Mouse (Mus musculus): ENCODE measurements around the gene Pde8b. TPM values are rescaled to one million over a fixed set of nuclear protein-coding genes. Genes with fewer than 3 reads are reported as not detected.

The Pde8b gene
- polyA plus RNA-seq, 1 experiment = 0.88 TPM

DNA sequence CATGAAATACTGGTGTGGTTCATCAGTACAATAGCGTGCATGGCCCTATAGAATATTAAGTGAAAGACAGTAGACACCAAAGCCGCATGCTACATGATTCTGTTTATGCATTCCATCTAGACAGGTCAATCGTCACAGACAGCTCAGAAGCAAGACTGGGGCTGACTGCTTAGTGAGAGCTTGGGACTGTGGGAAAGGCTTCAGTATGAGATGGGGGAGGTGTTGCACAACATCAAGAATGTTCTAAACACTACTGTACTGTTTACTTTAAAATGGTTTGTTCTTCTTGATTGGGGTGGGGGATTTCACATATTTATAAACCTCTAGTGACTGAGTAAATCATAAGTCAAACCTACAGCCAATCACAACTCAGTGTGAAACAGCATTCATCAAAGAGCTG, 153.5 kb downstream of the Pde8b start:
- 94% methylated on average over 3 of the region's 3 CpGs for WGBS
- H3K4me3 ChIP-seq (ENCODE audit: control insufficient read depth, insufficient read depth, low read length) = no peak overlapping the region

DNA sequence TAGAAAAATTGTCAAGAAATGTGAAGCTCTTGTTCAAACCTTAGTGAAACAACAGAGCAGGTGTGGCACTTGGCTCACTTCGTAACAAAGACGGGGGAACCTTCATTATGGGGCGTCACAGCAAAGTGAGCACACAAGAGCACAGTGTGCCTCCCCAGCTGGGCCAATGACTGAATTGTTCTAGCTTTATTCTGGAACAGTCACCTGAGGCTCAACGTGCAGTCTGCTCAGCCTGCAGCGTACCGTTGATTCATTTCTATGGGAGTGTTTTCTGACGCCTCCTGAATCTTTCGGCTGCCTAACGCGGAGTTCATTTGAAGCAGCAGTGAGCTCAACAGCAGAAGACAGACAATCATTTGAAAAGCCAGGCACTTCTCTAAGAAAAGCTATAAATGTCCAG, 154.3 kb downstream of the Pde8b start:
- Histone ChIP-seq H3K4me3 (ENCODE audit: control insufficient read depth, insufficient read depth, low read length) (no peak overlapping the region), H3K36me3 (ENCODE audit: control insufficient read depth, insufficient read depth, low read length) (no peaks in the 10 kb centered on the region), H3K27me3 (ENCODE audit: control insufficient read depth, insufficient read depth, low read length) (no peaks in the 10 kb centered on the region), H3K4me1 (replicated peaks; ENCODE audit: control insufficient read depth, insufficient read depth, low read length) (no peaks in the 10 kb centered on the region), H3K27ac (ENCODE audit: control insufficient read depth, insufficient read depth, low read length) (no peak overlapping the region)
- WGBS = 92% methylated on average over 10 of the region's 10 CpGs
- DNase-seq = no peak
- TF ChIP-seq CTCF (IDR thresholded peaks at IDR 0.05; ENCODE audit: borderline replicate concordance, control insufficient read depth, extremely low read depth, insufficient read depth, low read length, poor library complexity) (no peak), POLR2A (IDR thresholded peaks at IDR 0.05; ENCODE audit: control insufficient read depth, extremely low read depth, insufficient read depth, low read length, poor library complexity) (no peak)

More for the DNA sequence above, 153.5 kb downstream of the Pde8b start:
- H3K27me3 ChIP-seq (ENCODE audit: control insufficient read depth, insufficient read depth, low read length) = no peaks in the 10 kb centered on the region
- TF ChIP-seq POLR2A (IDR thresholded peaks at IDR 0.05; ENCODE audit: control insufficient read depth, extremely low read depth, insufficient read depth, low read length, poor library complexity) (no peak), CTCF (IDR thresholded peaks at IDR 0.05; ENCODE audit: borderline replicate concordance, control insufficient read depth, extremely low read depth, insufficient read depth, low read length, poor library complexity) (no peak)
- H3K27ac ChIP-seq (ENCODE audit: control insufficient read depth, insufficient read depth, low read length) = no peak overlapping the region
- no peaks in the 10 kb centered on the region for H3K36me3 ChIP-seq (ENCODE audit: control insufficient read depth, insufficient read depth, low read length)
- H3K4me1 ChIP-seq (replicated peaks; ENCODE audit: control insufficient read depth, insufficient read depth, low read length) = no peaks in the 10 kb centered on the region
- no peak for DNase-seq

DNA sequence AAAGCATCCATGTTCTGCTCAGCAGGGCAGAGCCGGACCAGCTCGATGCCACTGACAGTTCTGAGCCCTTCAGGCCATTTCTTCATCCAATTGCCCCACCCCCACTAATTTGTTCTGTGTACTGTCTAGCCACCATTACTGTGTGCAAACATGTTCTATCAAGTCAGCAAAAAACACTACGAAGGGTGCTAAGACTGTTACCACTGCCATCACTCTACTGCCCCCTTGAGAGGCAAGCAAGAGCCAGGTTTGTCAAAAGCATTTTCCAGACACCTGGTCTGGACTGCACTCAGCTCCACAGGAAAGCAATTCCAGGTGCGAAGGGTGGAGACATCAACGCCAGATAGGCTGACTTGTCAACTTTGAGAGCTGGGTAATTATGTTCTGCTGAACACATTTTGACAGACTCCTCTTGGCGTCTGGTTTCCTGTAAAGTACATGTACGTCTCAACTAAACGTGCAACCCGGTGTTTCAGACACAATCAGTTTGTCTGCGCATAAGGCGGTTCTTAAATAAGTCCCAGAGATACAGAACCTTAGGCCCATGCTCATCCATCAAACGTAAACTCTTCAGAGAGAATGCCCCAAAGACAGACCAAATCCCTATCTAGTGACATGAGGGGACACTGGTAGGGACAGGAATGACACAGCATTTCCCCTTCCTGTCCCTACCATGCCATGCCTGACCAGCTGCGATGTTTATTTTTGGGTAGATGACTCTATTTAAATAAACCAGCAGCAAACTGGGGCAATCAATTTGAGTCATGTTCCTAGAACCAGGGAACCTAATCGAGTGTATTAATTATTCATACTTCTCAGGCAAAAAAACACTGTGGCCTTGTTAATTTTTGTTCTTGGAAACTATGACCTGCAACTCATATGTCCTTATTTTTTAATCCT, 158.3 kb downstream of the Pde8b start:
- no peak for TF ChIP-seq POLR2A (IDR thresholded peaks at IDR 0.05; ENCODE audit: control insufficient read depth, extremely low read depth, insufficient read depth, low read length, poor library complexity)
- no peak for TF ChIP-seq CTCF (IDR thresholded peaks at IDR 0.05; ENCODE audit: borderline replicate concordance, control insufficient read depth, extremely low read depth, insufficient read depth, low read length, poor library complexity)
- Histone ChIP-seq H3K27ac (ENCODE audit: control insufficient read depth, insufficient read depth, low read length) (no peak overlapping the region), H3K4me1 (replicated peaks; ENCODE audit: control insufficient read depth, insufficient read depth, low read length) (no peaks in the 10 kb centered on the region), H3K36me3 (ENCODE audit: control insufficient read depth, insufficient read depth, low read length) (no peaks in the 10 kb centered on the region), H3K4me3 (ENCODE audit: control insufficient read depth, insufficient read depth, low read length) (no peak overlapping the region), H3K27me3 (ENCODE audit: control insufficient read depth, insufficient read depth, low read length) (no peaks in the 10 kb centered on the region)
- no peak for DNase-seq
- WGBS = 57% methylated on average over 14 of the region's 14 CpGs

DNA sequence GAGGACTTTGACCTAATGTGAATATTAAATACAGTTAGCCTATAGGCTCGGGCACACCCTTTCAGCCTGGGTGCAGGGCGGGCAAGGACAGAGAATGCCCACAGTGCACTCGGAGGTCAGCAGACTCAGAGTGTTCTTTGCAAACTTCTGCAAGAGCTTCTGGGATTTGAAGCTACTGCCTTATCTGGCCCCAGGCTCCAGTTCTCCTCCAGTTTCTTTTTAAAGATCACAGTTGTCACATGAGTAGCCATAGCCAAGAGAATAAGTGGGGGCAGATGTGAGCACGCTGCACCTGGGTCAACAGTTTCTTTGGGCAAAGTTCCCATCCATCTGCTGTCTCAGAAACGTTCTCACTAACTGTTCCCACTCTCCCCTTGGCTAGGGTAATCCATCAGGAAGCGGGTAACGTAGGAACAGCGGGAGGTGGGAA, 162.8 kb downstream of the Pde8b start:
- no peak for DNase-seq
- no peaks in the 10 kb centered on the region for H3K4me1 ChIP-seq (replicated peaks; ENCODE audit: control insufficient read depth, insufficient read depth, low read length)
- no peaks in the 10 kb centered on the region for H3K27me3 ChIP-seq (ENCODE audit: control insufficient read depth, insufficient read depth, low read length)
- TF ChIP-seq POLR2A (IDR thresholded peaks at IDR 0.05; ENCODE audit: control insufficient read depth, extremely low read depth, insufficient read depth, low read length, poor library complexity) (no peak), CTCF (IDR thresholded peaks at IDR 0.05; ENCODE audit: borderline replicate concordance, control insufficient read depth, extremely low read depth, insufficient read depth, low read length, poor library complexity) (no peak)
- H3K27ac ChIP-seq (ENCODE audit: control insufficient read depth, insufficient read depth, low read length) = no peak overlapping the region
- no peaks in the 10 kb centered on the region for H3K36me3 ChIP-seq (ENCODE audit: control insufficient read depth, insufficient read depth, low read length)
- WGBS = 85% methylated on average over 8 of the region's 8 CpGs
- H3K4me3 ChIP-seq (ENCODE audit: control insufficient read depth, insufficient read depth, low read length) = no peak overlapping the region

DNA sequence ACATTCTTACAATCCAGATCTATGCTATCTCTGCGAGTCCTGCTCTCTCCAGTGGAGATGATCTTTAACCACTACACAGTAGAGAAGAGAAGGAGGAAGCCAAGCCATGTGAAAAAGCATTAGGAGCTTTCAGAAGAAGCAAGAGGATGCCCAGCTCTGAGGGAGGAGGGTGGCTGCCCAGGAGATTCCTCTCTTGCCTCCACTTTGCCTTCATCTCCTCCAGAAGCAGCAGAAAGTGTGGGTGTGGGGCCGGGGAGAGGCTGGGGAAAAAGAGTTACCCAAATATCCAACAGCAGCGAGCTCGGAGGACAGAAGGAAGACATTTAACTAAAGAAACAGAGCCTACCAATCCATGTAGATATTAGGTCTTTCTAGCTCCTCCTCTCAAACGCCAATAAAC, 164.1 kb downstream of the Pde8b start:
- Histone ChIP-seq H3K27me3 (ENCODE audit: control insufficient read depth, insufficient read depth, low read length) (no peaks in the 10 kb centered on the region), H3K4me3 (ENCODE audit: control insufficient read depth, insufficient read depth, low read length) (no peak overlapping the region), H3K4me1 (replicated peaks; ENCODE audit: control insufficient read depth, insufficient read depth, low read length) (no peaks in the 10 kb centered on the region), H3K36me3 (ENCODE audit: control insufficient read depth, insufficient read depth, low read length) (no peaks in the 10 kb centered on the region), H3K27ac (ENCODE audit: control insufficient read depth, insufficient read depth, low read length) (no peak overlapping the region)
- TF ChIP-seq POLR2A (IDR thresholded peaks at IDR 0.05; ENCODE audit: control insufficient read depth, extremely low read depth, insufficient read depth, low read length, poor library complexity) = no peak
- no peak for TF ChIP-seq CTCF (IDR thresholded peaks at IDR 0.05; ENCODE audit: borderline replicate concordance, control insufficient read depth, extremely low read depth, insufficient read depth, low read length, poor library complexity)
- 86% methylated on average over 5 of the region's 5 CpGs for whole genome bisulfite sequencing
- no peak for DNase-seq

DNA sequence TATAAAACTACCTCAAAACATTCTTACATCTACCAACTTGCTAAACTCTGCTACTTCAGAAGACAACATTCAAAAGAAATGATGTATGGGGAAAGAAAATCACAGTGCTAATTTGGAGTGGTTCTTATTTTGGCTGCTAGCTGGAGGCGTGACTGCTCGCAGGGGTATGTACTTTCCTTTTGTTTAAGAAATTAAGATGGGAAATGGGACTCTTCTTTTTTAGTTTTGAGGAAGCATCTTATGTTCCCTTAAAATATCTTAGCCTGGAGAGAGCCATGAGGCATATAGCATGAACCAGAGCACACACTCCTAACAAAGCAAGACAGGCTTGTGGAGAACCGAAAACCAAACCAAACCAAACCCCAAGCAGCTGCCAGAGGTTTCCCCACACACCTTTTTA, 167.5 kb downstream of the Pde8b start:
- Histone ChIP-seq H3K27ac (ENCODE audit: control insufficient read depth, insufficient read depth, low read length) (no peak overlapping the region), H3K4me1 (replicated peaks; ENCODE audit: control insufficient read depth, insufficient read depth, low read length) (no peaks in the 10 kb centered on the region), H3K36me3 (ENCODE audit: control insufficient read depth, insufficient read depth, low read length) (no peaks in the 10 kb centered on the region), H3K27me3 (ENCODE audit: control insufficient read depth, insufficient read depth, low read length) (no peaks in the 10 kb centered on the region), H3K4me3 (ENCODE audit: control insufficient read depth, insufficient read depth, low read length) (no peak overlapping the region)
- TF ChIP-seq POLR2A (IDR thresholded peaks at IDR 0.05; ENCODE audit: control insufficient read depth, extremely low read depth, insufficient read depth, low read length, poor library complexity) (no peak), CTCF (IDR thresholded peaks at IDR 0.05; ENCODE audit: borderline replicate concordance, control insufficient read depth, extremely low read depth, insufficient read depth, low read length, poor library complexity) (no peak)
- WGBS = 82% methylated on average over 3 of the region's 3 CpGs
- DNase-seq = no peak
